Mouse (Mus musculus) embryonic facial prominence, embryonic 15.5 days (tissue): Measurements from ENCODE around the gene Kif3a. TPM values are rescaled to one million over a fixed set of nuclear protein-coding genes. Genes with fewer than 3 reads are reported as not detected.

Experiments
- polyA plus RNA-seq: library from polyadenylated mRNA; unstranded; fragments of >200 nt; fragmentation: Nextera tagmentation; extraction: Ambion mirVana; gene quantifications from 2 replicates; pipeline ENCODE4 v1.2.1, GENCODE M21; 2015

Kif3a gene
- polyA plus RNA-seq, 1 experiment from 2014 or later = 92.0 TPM

Other genes with a start within 250 kb of the Kif3a start
- 16.3 and 16.7 TPM in 2 replicates for gene Zcchc10, start 242.7 kb upstream of the Kif3a start, polyA plus RNA-seq
- 43.1 and 50.3 TPM in 2 replicates for gene Aff4, start 216.5 kb upstream of the Kif3a start, polyA plus RNA-seq
- not detected in 2 replicates for gene Leap2, start 144.2 kb upstream of the Kif3a start, polyA plus RNA-seq
- 535 and 540 TPM in 2 replicates for gene Uqcrq, start 136.5 kb upstream of the Kif3a start, polyA plus RNA-seq
- 2.3 and 2.4 TPM in 2 replicates for gene Gdf9, start 136.4 kb upstream of the Kif3a start, polyA plus RNA-seq
- 0.17 and 0.28 TPM in 2 replicates for gene Gm10447, start 110.3 kb upstream of the Kif3a start, polyA plus RNA-seq
- gene Shroom1, start 110.2 kb upstream of the Kif3a start, polyA plus RNA-seq = 3.4 and 3.7 TPM in 2 replicates
- not detected in 2 replicates for gene Gm9837, start 96.9 kb upstream of the Kif3a start, polyA plus RNA-seq
- gene Gm9945, start 87.2 kb upstream of the Kif3a start, polyA plus RNA-seq = 0.18 TPM in 1 of 2 replicates, not detected in the other
- gene Sowaha, start 87.1 kb upstream of the Kif3a start, polyA plus RNA-seq = 1.1 and 1.5 TPM in 2 replicates
- gene Sept8, start 48.1 kb upstream of the Kif3a start, polyA plus RNA-seq = 46.1 and 47.9 TPM in 2 replicates
- gene Il4, start 51.3 kb downstream of the Kif3a start, polyA plus RNA-seq = 1.9 and 2.6 TPM in 2 replicates
- gene Il13, start 67.3 kb downstream of the Kif3a start, polyA plus RNA-seq = not detected in 2 replicates
- 24.6 and 28.8 TPM in 2 replicates for gene Rad50, start 139.9 kb downstream of the Kif3a start, polyA plus RNA-seq
- not detected in 2 replicates for gene Il5, start 153.4 kb downstream of the Kif3a start, polyA plus RNA-seq
- 14.8 and 16.2 TPM in 2 replicates for gene Irf1, start 202.6 kb downstream of the Kif3a start, polyA plus RNA-seq
- gene Gm17334, start 205.8 kb downstream of the Kif3a start, polyA plus RNA-seq = 0.31 and 0.50 TPM in 2 replicates